Mouse (Mus musculus): ENCODE data around the gene Ncoa3. TPM values are rescaled to one million over a fixed set of nuclear protein-coding genes. Genes with fewer than 3 reads are reported as not detected.

The Ncoa3 gene
- polyA plus RNA-seq, 1 experiment from 2014 or later, result 11.6 TPM

GRCm38 (mm10) chr2:166069738-166070137 lies 77.3 kb downstream of the Ncoa3 start:
- no peaks in the 10 kb centered on the region for H3K4me1 ChIP-seq (ENCODE audit: control insufficient read depth, insufficient read depth, low read depth, low read length)
- no peak overlapping the region for H3K4me3 ChIP-seq (ENCODE audit: low read length)
- no peak overlapping the region for H3K4me2 ChIP-seq (ENCODE audit: low read length)
- ATAC-seq, result no peak
- peaks cover 30% of the 10 kb centered on the region for H3K36me3 ChIP-seq (ENCODE audit: control insufficient read depth, insufficient read depth, low read length)
- H3K27me3 ChIP-seq (replicated peaks; ENCODE audit: control insufficient read depth, insufficient read depth, low read length), result no peaks in the 10 kb centered on the region
- WGBS, result 93% methylated on average over 7 of the region's 7 CpGs
- no peaks in the 10 kb centered on the region for H3K9me3 ChIP-seq (ENCODE audit: control insufficient read depth, low read length)
- H3K27ac ChIP-seq (ENCODE audit: low read depth, low read length), result no peak overlapping the region
- no peak overlapping the region for H3K9ac ChIP-seq (ENCODE audit: low read depth, low read length)

- Histone ChIP-seq H3K27ac (ENCODE audit: low read depth, low read length) (no peak overlapping the region), H3K27me3 (replicated peaks; ENCODE audit: control insufficient read depth, insufficient read depth, low read length) (no peaks in the 10 kb centered on the region), H3K4me2 (ENCODE audit: low read length) (no peak overlapping the region), H3K4me3 (ENCODE audit: low read length) (no peak overlapping the region), H3K36me3 (ENCODE audit: control insufficient read depth, insufficient read depth, low read length) (peaks cover 28% of the 10 kb centered on the region), H3K9ac (ENCODE audit: low read depth, low read length) (no peak overlapping the region), H3K4me1 (ENCODE audit: control insufficient read depth, insufficient read depth, low read depth, low read length) (no peaks in the 10 kb centered on the region), H3K9me3 (ENCODE audit: control insufficient read depth, low read length) (no peaks in the 10 kb centered on the region)
- ATAC-seq, result no peak
- 86% methylated on average over 5 of the region's 5 CpGs for WGBS
Observed at GRCm38 (mm10) chr2:166071481-166071880, 79.0 kb downstream of the Ncoa3 start.

DNA sequence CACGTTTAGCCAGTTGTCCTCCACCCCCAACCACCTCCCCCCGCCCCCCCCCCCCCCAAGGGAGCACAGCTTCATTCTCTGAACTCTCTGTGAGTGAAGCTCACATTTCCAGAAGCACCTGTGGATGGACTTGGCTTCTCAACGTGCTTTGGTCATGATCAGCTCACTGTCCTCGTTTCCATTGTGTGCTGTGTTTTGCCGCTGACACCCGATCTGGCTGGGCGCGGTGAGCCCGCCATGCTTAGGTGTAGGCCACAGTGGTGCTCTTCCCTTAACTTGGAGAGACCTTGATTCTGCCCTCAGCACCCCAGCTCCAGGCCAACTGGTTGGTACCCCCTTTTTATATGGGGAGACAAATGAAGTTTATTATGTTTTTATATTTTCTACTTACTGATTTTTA lies 79.5 kb downstream of the Ncoa3 start:
- no peaks in the 10 kb centered on the region for H3K4me1 ChIP-seq (ENCODE audit: control insufficient read depth, insufficient read depth, low read depth, low read length)
- no peak overlapping the region for H3K4me3 ChIP-seq (ENCODE audit: low read length)
- H3K27me3 ChIP-seq (replicated peaks; ENCODE audit: control insufficient read depth, insufficient read depth, low read length), result no peaks in the 10 kb centered on the region
- no peak for ATAC-seq
- H3K4me2 ChIP-seq (ENCODE audit: low read length), result no peak overlapping the region
- no peaks in the 10 kb centered on the region for H3K9me3 ChIP-seq (ENCODE audit: control insufficient read depth, low read length)
- peaks cover 28% of the 10 kb centered on the region for H3K36me3 ChIP-seq (ENCODE audit: control insufficient read depth, insufficient read depth, low read length)
- H3K27ac ChIP-seq (ENCODE audit: low read depth, low read length), result no peak overlapping the region
- WGBS, result 81% methylated on average over 9 of the region's 9 CpGs
- no peak overlapping the region for H3K9ac ChIP-seq (ENCODE audit: low read depth, low read length)

DNA sequence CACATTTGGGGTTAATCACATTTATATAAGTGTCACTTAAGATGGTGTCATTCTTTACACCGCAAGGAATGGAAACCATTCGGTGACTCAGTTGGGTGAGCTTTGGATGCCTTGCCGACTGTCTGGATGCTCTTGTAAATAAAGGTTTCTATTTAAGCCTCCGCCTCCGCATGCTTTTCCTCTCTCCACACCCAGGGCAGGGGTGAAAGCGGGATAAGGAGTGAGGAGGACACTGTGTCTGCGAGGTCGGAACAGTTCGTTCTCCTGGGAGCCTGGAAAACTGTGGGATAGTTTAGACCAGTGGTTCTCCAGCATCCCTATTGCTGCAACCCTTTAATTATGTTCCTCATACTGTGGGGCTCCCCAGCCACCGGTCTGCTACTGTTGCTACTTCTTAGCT lies 80.6 kb downstream of the Ncoa3 start:
- Histone ChIP-seq H3K4me3 (ENCODE audit: low read length) (no peak overlapping the region), H3K36me3 (ENCODE audit: control insufficient read depth, insufficient read depth, low read length) (peaks cover 28% of the 10 kb centered on the region), H3K27me3 (replicated peaks; ENCODE audit: control insufficient read depth, insufficient read depth, low read length) (no peaks in the 10 kb centered on the region), H3K27ac (ENCODE audit: low read depth, low read length) (no peak overlapping the region), H3K4me2 (ENCODE audit: low read length) (no peak overlapping the region), H3K9ac (ENCODE audit: low read depth, low read length) (no peak overlapping the region), H3K4me1 (ENCODE audit: control insufficient read depth, insufficient read depth, low read depth, low read length) (no peaks in the 10 kb centered on the region), H3K9me3 (ENCODE audit: control insufficient read depth, low read length) (no peaks in the 10 kb centered on the region)
- WGBS, result 81% methylated on average over 10 of the region's 10 CpGs
- ATAC-seq, result no peak

DNA sequence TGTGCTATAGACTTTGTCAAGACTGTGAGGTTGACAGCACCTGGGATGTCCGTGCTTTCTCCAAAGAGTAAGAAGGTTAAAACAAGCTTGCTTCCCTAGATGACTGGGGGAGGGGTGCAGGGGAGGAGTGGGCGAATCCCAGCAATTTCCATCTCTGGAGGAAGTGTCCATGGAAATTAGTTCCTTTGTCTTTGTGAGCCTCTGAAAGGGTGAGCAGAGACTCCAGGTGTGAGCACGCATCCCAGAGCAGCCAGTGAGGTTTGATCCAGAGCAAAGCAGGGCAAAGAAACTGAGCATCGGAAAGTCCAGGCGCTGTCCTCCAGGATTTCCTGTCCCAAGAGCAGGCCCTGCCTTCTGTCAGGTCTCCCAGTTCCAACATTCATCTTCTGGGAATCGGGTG lies 81.9 kb downstream of the Ncoa3 start:
- WGBS, result 51% methylated on average over 6 of the region's 6 CpGs
- no peak overlapping the region for H3K9ac ChIP-seq (ENCODE audit: low read depth, low read length)
- H3K36me3 ChIP-seq (ENCODE audit: control insufficient read depth, insufficient read depth, low read length), result peaks cover 23% of the 10 kb centered on the region
- no peak overlapping the region for H3K4me3 ChIP-seq (ENCODE audit: low read length)
- H3K4me2 ChIP-seq (ENCODE audit: low read length), result no peak overlapping the region
- no peaks in the 10 kb centered on the region for H3K9me3 ChIP-seq (ENCODE audit: control insufficient read depth, low read length)
- no peak overlapping the region for H3K27ac ChIP-seq (ENCODE audit: low read depth, low read length)
- no peaks in the 10 kb centered on the region for H3K27me3 ChIP-seq (replicated peaks; ENCODE audit: control insufficient read depth, insufficient read depth, low read length)
- H3K4me1 ChIP-seq (ENCODE audit: control insufficient read depth, insufficient read depth, low read depth, low read length), result no peaks in the 10 kb centered on the region
- no peak for ATAC-seq

DNA sequence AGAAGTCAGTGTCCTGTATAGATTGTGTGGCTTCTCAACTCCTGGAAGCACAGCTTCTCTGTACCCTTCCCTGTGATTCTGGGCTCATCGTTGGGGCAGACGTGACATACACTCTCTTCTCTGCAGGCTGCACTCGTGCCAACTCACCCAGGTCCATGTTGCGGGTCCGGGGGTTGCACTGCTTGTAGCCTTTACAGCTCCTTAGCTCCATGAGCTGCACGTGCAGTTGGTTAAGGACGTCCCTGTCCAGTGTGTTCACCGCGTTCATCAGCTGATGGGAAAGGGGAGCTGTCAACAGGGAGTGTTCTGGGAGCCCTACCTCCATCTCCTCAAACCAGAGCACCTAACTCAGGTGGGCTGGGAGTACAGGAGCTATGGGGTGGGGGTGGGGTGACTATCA lies 84.9 kb downstream of the Ncoa3 start:
- Histone ChIP-seq H3K9ac (ENCODE audit: low read depth, low read length) (no peak overlapping the region), H3K36me3 (ENCODE audit: control insufficient read depth, insufficient read depth, low read length) (peaks cover 5% of the 10 kb centered on the region; the same call in 1 of the 2 replicates)
- WGBS, result 93% methylated on average over 9 of the region's 9 CpGs

GRCm38 (mm10) chr2:166079231-166079630 lies 86.8 kb downstream of the Ncoa3 start:
- ATAC-seq, result no peak
- no peak overlapping the region for H3K27ac ChIP-seq (ENCODE audit: low read depth, low read length)
- no peak overlapping the region for H3K9ac ChIP-seq (ENCODE audit: low read depth, low read length)
- no peaks in the 10 kb centered on the region for H3K27me3 ChIP-seq (replicated peaks; ENCODE audit: control insufficient read depth, insufficient read depth, low read length)
- H3K4me1 ChIP-seq (ENCODE audit: control insufficient read depth, insufficient read depth, low read depth, low read length), result no peaks in the 10 kb centered on the region
- WGBS, result 94% methylated on average over 14 of the region's 14 CpGs
- H3K4me3 ChIP-seq (ENCODE audit: low read length), result no peak overlapping the region
- H3K4me2 ChIP-seq (ENCODE audit: low read length), result no peak overlapping the region
- no peaks in the 10 kb centered on the region for H3K36me3 ChIP-seq (ENCODE audit: control insufficient read depth, insufficient read depth, low read length)
- no peaks in the 10 kb centered on the region for H3K9me3 ChIP-seq (ENCODE audit: control insufficient read depth, low read length)

More for the DNA sequence above, 84.9 kb downstream of the Ncoa3 start:
- no peak overlapping the region for H3K27ac ChIP-seq (ENCODE audit: low read depth, low read length)
- H3K4me1 ChIP-seq (ENCODE audit: control insufficient read depth, insufficient read depth, low read depth, low read length), result no peaks in the 10 kb centered on the region
- H3K9me3 ChIP-seq (ENCODE audit: control insufficient read depth, low read length), result no peaks in the 10 kb centered on the region
- no peak overlapping the region for H3K4me3 ChIP-seq (ENCODE audit: low read length)
- ATAC-seq, result no peak
- H3K4me2 ChIP-seq (ENCODE audit: low read length), result no peak overlapping the region
- no peaks in the 10 kb centered on the region for H3K27me3 ChIP-seq (replicated peaks; ENCODE audit: control insufficient read depth, insufficient read depth, low read length)

DNA sequence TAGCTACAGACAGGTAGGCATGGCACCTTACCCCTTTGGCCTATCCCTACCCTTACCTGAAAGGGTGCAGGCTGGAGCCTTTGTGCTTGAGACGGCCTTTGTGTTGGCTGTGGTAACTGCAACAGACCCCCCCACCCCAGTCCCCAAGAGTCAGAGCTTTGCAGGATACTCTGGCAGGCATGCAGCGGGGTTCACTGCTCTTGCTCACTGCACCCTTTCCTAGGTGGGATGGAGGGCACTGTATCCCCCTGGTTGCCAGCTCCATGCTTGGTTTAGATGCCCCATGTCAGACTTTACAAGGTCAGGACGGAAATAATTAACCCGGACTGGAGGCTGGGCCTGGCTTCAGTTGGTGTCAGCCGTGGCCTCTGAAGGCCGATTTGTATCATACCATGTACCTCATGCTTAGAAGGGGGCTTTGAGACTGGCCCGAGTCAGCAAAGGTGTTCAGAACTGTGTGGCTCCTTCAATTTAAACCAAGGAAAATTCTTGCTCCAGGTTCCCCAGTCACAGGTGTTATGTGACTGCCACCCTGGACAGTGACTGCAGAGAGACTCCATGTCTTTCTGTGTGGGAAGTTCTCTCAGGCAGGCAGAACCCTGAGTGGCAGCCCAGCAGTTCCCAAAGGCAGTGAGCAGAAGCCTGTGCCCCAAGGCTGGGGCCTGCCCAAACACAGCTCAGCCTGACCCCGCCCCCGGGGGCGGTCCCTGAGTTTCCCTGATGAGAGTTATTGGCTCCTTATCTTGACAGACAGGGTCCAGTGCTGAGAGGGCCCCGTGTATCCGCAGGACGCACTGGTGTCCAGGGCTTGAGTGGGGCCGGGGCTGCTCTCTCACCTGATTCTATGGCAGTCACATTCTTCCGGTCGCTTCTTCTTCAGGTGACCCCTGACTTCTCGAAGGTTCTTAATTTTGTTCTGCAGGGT lies 87.8 kb downstream of the Ncoa3 start:
- no peak overlapping the region for H3K4me3 ChIP-seq (ENCODE audit: low read length)
- H3K4me2 ChIP-seq (ENCODE audit: low read length), result no peak overlapping the region
- H3K36me3 ChIP-seq (ENCODE audit: control insufficient read depth, insufficient read depth, low read length), result no peaks in the 10 kb centered on the region
- no peak overlapping the region for H3K27ac ChIP-seq (ENCODE audit: low read depth, low read length)
- no peak overlapping the region for H3K9ac ChIP-seq (ENCODE audit: low read depth, low read length)
- no peaks in the 10 kb centered on the region for H3K4me1 ChIP-seq (ENCODE audit: control insufficient read depth, insufficient read depth, low read depth, low read length)
- no peaks in the 10 kb centered on the region for H3K27me3 ChIP-seq (replicated peaks; ENCODE audit: control insufficient read depth, insufficient read depth, low read length)
- H3K9me3 ChIP-seq (ENCODE audit: control insufficient read depth, low read length), result no peaks in the 10 kb centered on the region
- 65% methylated on average over 17 of the region's 17 CpGs for WGBS
- ATAC-seq, result no peak

GRCm38 (mm10) chr2:166080967-166081750 lies 88.7 kb downstream of the Ncoa3 start:
- 80% methylated on average over 21 of the region's 21 CpGs for WGBS
- H3K27me3 ChIP-seq (replicated peaks; ENCODE audit: control insufficient read depth, insufficient read depth, low read length), result no peaks in the 10 kb centered on the region
- no peaks in the 10 kb centered on the region for H3K4me1 ChIP-seq (ENCODE audit: control insufficient read depth, insufficient read depth, low read depth, low read length)
- no peak overlapping the region for H3K4me2 ChIP-seq (ENCODE audit: low read length)
- no peak for ATAC-seq
- H3K4me3 ChIP-seq (ENCODE audit: low read length), result no peak overlapping the region
- no peak overlapping the region for H3K27ac ChIP-seq (ENCODE audit: low read depth, low read length)
- H3K9me3 ChIP-seq (ENCODE audit: control insufficient read depth, low read length), result no peaks in the 10 kb centered on the region
- H3K36me3 ChIP-seq (ENCODE audit: control insufficient read depth, insufficient read depth, low read length), result no peaks in the 10 kb centered on the region
- H3K9ac ChIP-seq (ENCODE audit: low read depth, low read length), result no peak overlapping the region
